Mouse (Mus musculus) kidney, postnatal 4 days (tissue): ENCODE measurements around the gene Plcb1.

Source experiments
- DNase-seq, 2 experiments: peaks; one replicate each; pipeline ENCODE4 v3.0.0; 2021; ENCODE audit warnings: mixed read lengths in 2 of 2

Plcb1 gene

GRCm38 (mm10) chr2:135434947-135435515 is 649.2 kb downstream of the Plcb1 start:
- no peak for DNase-seq

GRCm38 (mm10) chr2:135439034-135439433 is 653.2 kb downstream of the Plcb1 start:
- no peak for DNase-seq

GRCm38 (mm10) chr2:135439546-135440517 is 654.0 kb downstream of the Plcb1 start:
- peak; percentile 70 to 78 for DNase-seq

GRCm38 (mm10) chr2:135453581-135453980 is 667.7 kb downstream of the Plcb1 start:
- DNase-seq, result no peak

DNA sequence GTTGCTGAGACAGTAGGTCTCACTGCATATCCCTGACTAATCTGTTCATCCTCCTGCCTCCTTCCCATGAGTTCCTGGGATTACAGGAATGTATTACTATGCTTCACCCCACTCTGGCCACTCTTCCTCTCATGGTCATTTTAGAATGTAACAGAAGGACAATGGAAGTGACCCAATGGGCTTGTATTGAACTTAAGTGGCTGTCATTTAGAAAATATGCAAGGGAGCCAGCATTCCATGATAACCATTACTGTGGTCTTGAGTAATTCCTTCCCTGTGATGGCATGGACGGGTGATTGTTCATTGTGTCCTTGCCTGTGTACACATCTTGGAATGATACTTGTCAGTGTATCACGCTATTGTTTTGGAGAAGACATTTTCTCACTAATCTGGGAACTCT is 668.1 kb downstream of the Plcb1 start:
- no peak for DNase-seq

- no peak for DNase-seq
These were observed 668.6 kb downstream of the Plcb1 start for GRCm38 (mm10) chr2:135454455-135454854.

DNA sequence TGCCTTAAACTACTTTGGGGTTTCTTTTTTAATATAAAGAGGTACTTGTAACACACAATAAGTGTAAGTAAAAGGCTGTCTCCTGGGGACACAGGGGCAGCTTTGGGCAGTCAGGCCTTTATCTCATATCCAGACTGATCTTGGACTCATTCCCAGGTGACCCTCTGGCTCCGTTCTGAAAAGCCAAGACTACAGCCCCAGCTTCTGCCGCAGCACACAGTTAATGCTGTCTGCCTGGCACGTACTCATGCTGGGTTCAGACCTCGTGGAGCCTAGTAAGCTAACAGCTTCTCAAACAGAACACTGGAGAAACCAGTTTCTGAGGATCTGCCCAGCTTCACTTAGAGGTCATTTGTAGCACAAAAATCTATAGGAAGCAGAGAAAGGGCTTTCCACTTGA is 682.0 kb downstream of the Plcb1 start:
- no peak for DNase-seq

DNA sequence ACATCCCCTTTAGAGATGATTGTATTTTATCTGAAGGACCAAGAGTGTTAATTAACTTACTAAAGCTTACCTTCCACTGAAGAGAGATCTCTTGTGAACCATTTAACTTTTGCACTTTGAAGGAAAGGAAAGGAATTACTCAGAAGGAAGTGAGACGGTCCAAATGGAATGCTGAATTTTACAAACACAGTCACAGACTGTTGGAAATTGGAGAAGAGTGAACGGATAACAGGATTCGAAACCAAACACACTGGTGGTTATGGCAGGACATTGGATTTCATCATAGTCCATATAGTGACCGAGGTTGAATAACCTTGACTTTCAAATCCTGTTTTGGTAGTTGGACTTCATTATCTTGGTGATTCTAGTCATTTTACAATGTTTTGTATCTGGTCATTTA is 688.2 kb downstream of the Plcb1 start:
- no peak for DNase-seq

- DNase-seq, result no peak
These were observed 699.4 kb downstream of the Plcb1 start for GRCm38 (mm10) chr2:135485248-135485647.

- DNase-seq, result no peak
These were observed 702.4 kb downstream of the Plcb1 start for GRCm38 (mm10) chr2:135488277-135488676.

DNA sequence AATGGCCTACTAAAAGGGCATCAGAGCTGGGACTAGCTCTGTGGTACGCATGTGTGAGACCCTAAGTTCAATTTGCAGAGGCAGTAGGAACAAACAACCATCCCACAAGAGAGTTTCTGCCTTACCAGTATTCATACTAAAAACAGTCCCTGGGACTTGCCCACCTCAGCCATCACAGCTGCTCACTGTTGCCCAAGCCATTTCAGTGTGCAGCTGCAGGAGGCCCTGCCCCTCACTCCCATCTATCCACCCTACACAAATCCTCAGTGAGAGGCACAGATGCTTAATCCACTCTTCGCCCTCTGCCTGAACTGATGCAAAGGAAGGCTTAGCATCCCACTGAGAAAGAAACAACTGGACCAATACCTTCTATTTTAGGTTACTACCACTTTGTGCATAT is 703.3 kb downstream of the Plcb1 start:
- DNase-seq, result no peak

DNA sequence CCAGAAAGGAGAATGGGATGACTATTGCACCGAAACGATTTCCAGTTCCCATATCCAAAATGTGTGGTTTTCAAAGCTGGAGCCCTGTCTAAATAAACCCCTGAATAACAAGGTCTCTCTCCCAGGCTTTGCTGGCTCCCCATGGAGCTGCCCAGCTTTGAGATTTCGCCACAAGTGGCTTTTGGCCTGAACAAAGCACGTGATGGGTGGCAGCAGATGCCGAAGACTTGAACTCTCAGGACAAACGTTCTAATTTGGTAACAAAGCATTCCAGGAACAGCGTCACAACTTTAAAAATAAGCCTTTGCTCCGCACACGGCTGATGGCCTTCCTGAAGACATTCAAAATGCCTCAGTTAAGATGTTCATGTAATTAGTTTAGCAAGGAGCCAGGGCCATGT is 706.9 kb downstream of the Plcb1 start:
- DNase-seq, result no peak

DNA sequence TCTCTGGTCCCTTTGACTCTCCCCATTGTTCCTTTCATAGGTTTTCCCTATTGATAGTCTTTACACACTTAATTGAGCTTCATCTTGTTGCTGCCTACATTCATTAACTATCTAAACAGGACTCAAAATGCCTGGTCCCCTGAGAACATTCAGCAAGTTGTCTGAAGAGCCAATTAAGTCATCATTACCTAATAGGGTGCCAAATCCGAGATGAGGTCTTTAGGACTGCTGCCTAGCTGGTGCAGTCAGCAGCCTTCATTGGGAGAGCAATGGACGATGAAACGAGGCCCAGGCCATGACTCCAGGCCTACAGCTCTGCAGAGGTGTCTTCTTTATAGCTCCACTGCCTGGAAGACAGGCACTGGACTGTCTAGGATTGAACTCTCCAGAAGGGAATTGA is 710.7 kb downstream of the Plcb1 start:
- no peak for DNase-seq

- DNase-seq, result no peak
These were observed 711.4 kb downstream of the Plcb1 start for GRCm38 (mm10) chr2:135497251-135497650.

- DNase-seq, result no peak
These were observed 715.0 kb downstream of the Plcb1 start for GRCm38 (mm10) chr2:135500872-135501271.

DNA sequence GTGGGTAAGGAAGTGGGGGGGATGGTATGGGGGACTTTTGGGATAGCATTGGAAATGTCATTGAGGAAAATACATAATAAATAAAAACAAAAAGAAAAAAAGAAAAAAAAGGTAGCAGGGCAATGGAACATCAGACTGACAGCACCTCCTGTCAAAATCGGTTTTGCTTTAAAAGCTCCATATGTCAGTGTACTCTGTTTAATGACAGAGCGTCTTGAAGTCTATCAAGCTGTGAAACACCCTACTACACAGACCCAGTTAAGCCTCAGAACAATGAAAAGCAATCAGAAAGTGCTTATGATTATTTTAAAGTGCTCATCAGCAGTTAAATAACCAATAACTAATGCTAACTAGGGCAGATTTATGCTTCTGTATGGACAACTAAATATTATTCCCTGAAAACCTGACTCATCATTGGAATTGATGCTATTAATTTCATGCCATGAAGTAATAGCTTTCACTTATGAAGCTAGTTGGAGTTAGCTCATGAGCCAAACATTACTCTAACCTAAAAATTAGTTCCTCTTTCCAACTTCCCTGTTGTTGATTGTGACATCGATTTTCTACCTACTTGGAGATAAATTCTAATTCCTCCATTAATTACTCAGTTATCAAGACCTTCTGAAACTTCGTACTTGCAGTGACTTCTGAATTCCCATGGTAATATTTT is 717.6 kb downstream of the Plcb1 start:
- no peak for DNase-seq

DNA sequence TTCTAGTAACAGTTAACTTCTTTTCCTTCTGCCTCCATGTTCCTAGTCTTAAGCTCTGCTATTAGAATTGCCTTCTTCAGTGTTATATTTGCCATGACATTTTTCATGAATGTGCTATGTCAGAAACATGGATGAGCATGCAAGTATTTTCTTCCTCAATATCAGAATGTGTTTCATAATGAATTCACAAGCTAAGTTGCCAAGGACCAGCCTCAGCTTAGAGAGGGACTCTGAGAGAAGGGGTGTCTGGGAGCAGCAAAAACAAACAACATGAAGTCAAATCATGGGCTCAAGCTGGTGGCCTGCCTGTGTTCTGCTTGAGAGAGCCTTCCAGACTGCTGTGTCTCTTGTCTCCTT is 718.1 kb downstream of the Plcb1 start:
- no peak for DNase-seq

GRCm38 (mm10) chr2:135507111-135507510 is 721.2 kb downstream of the Plcb1 start:
- no peak for DNase-seq

- DNase-seq, result no peak
These were observed 733.1 kb downstream of the Plcb1 start for GRCm38 (mm10) chr2:135518956-135519355.
